Mouse (Mus musculus) midbrain, postnatal 0 days (tissue): ENCODE measurements at regions not wholly inside any gene's neighbourhood (a gene's known extent, or its start where the extent isn't known, plus 50 kb on each side); places are given as distances from the start of the nearest gene placed in this dataset.

Source experiments
- ATAC-seq: fragments of 200-750 bp; cut with Nextera tagmentation; 2 replicates; pipeline ENCODE4 v1.8.0; 2017; ENCODE audit warnings: moderate number of reproducible peaks, mild to moderate bottlenecking, moderate TSS enrichment, moderate library complexity; ENCODE audit not compliant: low FRiP score
- DNase-seq: peaks from one replicate; pipeline ENCODE4 v3.0.0-alpha.2; 2015; ENCODE audit warnings: low spot score
- H3K27ac ChIP-seq: fragments of 300-500 bp; sonication (generic); 2 replicates; pipeline ENCODE4 v1.5.1; 2014; ENCODE audit warnings: low read depth, mild to moderate bottlenecking, low read length, mixed read lengths
- H3K27me3 ChIP-seq: fragments of 300-500 bp; sonication (generic); 2 replicates; pipeline ENCODE4 v1.6.1; 2014; ENCODE audit warnings: low read length, control low read depth, mixed read lengths; ENCODE audit not compliant: insufficient read depth
- H3K36me3 ChIP-seq: fragments of 300-500 bp; sonication (generic); 2 replicates; pipeline ENCODE4 v1.6.1; 2014; ENCODE audit warnings: low read length, control low read depth, mixed read lengths; ENCODE audit not compliant: insufficient read depth
- H3K4me1 ChIP-seq: fragments of 300-500 bp; sonication (generic); 2 replicates; pipeline ENCODE4 v1.6.1; 2014; ENCODE audit warnings: mild to moderate bottlenecking, control low read depth, antibody characterized with exemption, low read length, mixed read lengths; ENCODE audit not compliant: insufficient read depth
- H3K4me2 ChIP-seq: fragments of 300-500 bp; sonication (generic); 2 replicates; pipeline ENCODE4 v1.6.1; 2014; ENCODE audit warnings: low read depth, mild to moderate bottlenecking, low read length, mixed read lengths; ENCODE audit not compliant: poor library complexity, severe bottlenecking
- H3K4me3 ChIP-seq: fragments of 300-500 bp; sonication (generic); 2 replicates; pipeline ENCODE4 v1.5.1; 2014; ENCODE audit warnings: low read depth, mild to moderate bottlenecking, low read length, moderate library complexity
- H3K9ac ChIP-seq: fragments of 300-500 bp; sonication (generic); replicated peaks from 2 replicates; pipeline ENCODE4 v1.6.1; 2014; ENCODE audit warnings: mild to moderate bottlenecking, low read length, moderate library complexity, mixed read lengths; ENCODE audit not compliant: poor library complexity, severe bottlenecking
- H3K9me3 ChIP-seq: fragments of 300-500 bp; sonication (generic); 2 replicates; pipeline ENCODE4 v1.6.1; 2016; ENCODE audit warnings: low read length, control low read depth
- CTCF ChIP-seq: IDR thresholded peaks from 2 replicates; pipeline ENCODE4 v1.5.1; 2016; ENCODE audit warnings: antibody characterized with exemption, mild to moderate bottlenecking
- WGBS: fragments of 180-500 bp; shearing (Covaris S2); extraction: QIAGEN DNeasy Blood & Tissue Kit; methylation state at CpG from one replicate; pipeline ENCODE4 v1.1.7; 2014; 5-methylcytosine and 5-hydroxymethylcytosine counted together

DNA sequence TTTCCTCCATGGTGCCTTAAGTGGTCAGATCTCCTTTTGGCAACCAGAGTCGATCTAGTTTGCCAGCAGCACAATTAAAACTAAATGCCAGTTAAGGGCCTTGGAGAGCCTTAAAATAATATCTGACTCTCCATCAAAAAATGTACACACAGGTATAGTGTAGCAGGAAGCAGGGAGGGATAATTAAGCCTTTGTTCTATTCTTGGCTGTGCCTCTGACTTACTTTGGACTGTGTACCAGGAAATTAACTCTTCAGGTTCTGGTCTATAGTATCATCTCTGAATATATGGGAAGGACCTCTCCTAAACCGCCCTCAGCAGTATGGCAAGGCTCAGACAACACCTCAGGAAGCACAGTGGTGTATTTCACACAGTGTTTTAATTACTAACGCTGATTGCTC is 133.0 kb downstream of the Erv3 start:
- ATAC-seq (no peak), DNase-seq (no peak)
- Histone ChIP-seq H3K36me3 (no peaks in the 10 kb centered on the region), H3K9me3 (peaks cover 5% of the 10 kb centered on the region; the same call in 1 of the 2 replicates), H3K4me1 (no peaks in the 10 kb centered on the region), H3K9ac (no peak overlapping the region), H3K27ac (no peak overlapping the region), H3K27me3 (no peaks in the 10 kb centered on the region), H3K4me3 (no peak overlapping the region), H3K4me2 (no peak overlapping the region)
- no peak for TF ChIP-seq CTCF
- WGBS = 87% methylated on average over 3 of the region's 3 CpGs

DNA sequence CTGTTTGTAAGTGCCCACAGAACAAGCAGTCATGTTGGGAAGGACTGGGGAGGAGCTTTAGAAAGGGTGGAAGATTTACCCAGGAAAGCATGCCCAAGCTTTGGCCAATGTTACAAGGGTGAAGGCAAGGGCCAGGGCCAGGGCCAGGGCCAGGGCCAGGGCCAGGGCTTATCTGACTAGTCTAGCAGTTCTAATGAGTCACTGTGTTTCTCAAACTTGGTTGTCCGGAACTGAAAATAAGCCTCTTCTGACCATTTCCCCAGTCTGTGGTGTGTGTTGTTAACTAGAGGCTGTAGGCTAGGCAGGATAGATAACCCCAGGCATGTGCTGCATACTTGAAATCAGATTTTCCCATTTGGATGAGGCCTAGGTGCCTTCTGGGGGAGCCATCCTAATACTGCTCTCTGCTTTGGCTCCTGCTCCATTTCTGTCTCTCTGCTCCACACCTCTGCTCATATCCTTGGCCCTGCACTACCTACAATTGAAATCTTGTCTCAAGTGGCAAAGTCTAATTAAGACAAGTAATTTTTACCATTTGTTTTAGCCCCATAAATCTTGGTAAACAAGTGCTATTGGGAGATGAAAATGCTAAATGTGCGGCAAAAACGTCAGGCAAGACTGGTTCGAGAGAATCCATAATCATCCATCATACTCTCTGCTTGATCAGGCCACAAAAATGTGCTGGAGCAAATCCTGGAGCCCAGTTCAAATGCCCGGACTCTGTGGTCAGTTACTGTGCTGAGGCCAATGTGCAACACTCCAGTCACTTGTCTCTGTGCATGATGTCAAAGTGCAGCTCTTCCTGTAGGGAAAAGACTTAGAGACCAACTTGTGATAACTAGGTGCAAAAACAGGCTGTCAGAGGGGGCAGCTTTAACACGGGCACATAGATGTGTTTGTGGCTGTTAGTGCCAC is 137.7 kb downstream of the Erv3 start:
- Histone ChIP-seq H3K36me3 (no peaks in the 10 kb centered on the region), H3K4me2 (no peak overlapping the region), H3K9ac (no peak overlapping the region), H3K27me3 (no peaks in the 10 kb centered on the region), H3K4me3 (no peak overlapping the region), H3K9me3 (peaks cover 5% of the 10 kb centered on the region; the same call in 1 of the 2 replicates), H3K4me1 (no peaks in the 10 kb centered on the region), H3K27ac (no peak overlapping the region)
- ATAC-seq (no peak), DNase-seq (no peak)
- TF ChIP-seq CTCF = no peak
- WGBS = 91% methylated on average over 6 of the region's 6 CpGs

DNA sequence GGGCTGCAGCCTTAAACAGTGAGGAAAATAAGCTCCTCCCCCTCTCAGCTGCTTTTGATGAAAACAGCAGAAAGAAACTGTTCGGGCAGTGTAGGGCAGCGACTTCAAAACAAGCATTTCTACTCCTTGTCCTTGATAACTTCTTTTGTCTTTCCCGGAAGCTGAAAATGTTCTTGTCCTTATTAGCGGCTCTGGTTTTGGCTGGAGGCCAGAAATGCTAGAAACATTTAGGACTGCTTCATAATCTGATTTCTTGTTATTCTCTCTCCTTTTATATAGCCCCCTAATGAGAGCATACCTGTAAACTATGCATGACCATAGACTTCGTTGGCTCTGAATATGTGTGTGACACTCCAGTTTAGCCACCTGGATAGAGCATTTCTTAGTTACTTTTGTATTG is 142.0 kb downstream of the Erv3 start:
- DNase-seq (no peak), ATAC-seq (no peak)
- no peak overlapping the region for H3K27ac ChIP-seq
- H3K9ac ChIP-seq = no peak overlapping the region
- H3K4me1 ChIP-seq = no peaks in the 10 kb centered on the region
- H3K27me3 ChIP-seq = no peaks in the 10 kb centered on the region
- no peaks in the 10 kb centered on the region for H3K9me3 ChIP-seq
- H3K4me2 ChIP-seq = no peak overlapping the region
- no peak for TF ChIP-seq CTCF
- WGBS = 75% methylated on average over 5 of the region's 5 CpGs
- no peaks in the 10 kb centered on the region for H3K36me3 ChIP-seq
- H3K4me3 ChIP-seq = no peak overlapping the region

DNA sequence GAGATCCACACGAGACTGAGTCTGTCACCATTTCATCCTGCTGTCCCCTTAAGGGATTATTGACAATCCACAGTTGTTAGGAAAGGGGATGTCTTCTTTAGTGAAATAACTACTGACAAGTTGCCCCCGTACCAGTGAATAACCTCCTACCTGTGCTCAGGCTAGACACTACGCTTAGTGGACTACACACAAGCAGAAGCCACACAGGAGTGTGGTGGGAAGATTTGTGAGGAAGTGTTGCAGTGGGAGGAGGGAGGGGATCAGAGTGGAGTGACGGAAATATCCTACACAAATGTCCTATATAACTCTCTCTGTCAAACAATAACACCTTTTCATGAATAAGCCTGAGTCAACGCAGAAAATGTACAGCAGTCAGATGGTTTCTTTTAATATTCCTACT is 142.7 kb downstream of the Erv3 start:
- WGBS = 89% methylated on average over 5 of the region's 5 CpGs

DNA sequence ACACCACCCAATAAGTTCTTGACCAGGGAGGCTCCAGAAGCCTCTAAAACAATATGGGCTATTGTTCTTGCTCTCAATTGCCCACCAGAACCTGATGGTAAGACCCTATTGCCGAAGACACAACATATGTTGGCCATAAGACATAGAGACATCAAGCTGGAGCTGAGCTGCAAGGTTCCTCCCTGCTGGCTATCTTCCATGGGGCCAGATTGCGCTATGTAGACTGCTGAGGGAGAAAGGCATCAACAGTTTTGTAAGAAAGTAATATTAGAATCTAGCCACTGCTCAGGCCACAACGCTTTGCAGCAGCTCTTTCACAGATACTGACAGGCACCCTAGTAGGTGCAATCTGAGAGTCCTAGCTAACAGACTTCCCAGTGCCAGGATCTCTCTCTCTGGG is 144.2 kb downstream of the Erv3 start:
- no peak overlapping the region for H3K9ac ChIP-seq
- WGBS = 92% methylated on average over 3 of the region's 3 CpGs

More for the DNA sequence above, 142.7 kb downstream of the Erv3 start:
- Histone ChIP-seq H3K4me2 (no peak overlapping the region), H3K4me1 (no peaks in the 10 kb centered on the region), H3K36me3 (no peaks in the 10 kb centered on the region), H3K9me3 (no peaks in the 10 kb centered on the region), H3K27me3 (no peaks in the 10 kb centered on the region), H3K27ac (no peak overlapping the region), H3K4me3 (no peak overlapping the region), H3K9ac (no peak overlapping the region)
- ATAC-seq (no peak), DNase-seq (no peak)
- TF ChIP-seq CTCF = no peak

DNA sequence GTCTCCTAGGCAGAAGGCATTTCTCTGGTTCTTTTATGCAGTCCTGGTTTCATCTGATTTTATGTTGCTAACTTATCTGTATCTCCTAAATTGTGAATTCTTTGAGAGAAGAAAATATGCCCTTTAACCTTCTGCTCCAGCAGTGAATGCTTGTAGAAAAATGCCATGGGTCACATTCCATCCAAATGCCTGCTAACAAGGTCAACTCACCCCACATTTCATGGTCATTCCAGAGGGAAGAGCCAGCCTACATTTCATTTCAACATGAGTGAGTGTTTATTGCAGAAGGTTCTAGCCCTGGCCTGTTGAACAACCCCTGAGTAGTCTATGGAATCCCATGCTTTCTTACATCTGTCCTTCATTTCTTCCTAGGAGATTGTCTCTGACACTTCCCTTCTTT is 147.7 kb downstream of the Erv3 start:
- Histone ChIP-seq H3K4me3 (no peak overlapping the region), H3K27ac (no peak overlapping the region), H3K36me3 (no peaks in the 10 kb centered on the region), H3K4me2 (no peak overlapping the region), H3K27me3 (no peaks in the 10 kb centered on the region), H3K4me1 (no peaks in the 10 kb centered on the region), H3K9me3 (no peaks in the 10 kb centered on the region), H3K9ac (no peak overlapping the region)
- TF ChIP-seq CTCF = no peak
- no peak for ATAC-seq
- DNase-seq = no peak

More for the DNA sequence above, 144.2 kb downstream of the Erv3 start:
- Histone ChIP-seq H3K27me3 (no peaks in the 10 kb centered on the region), H3K4me3 (no peak overlapping the region), H3K4me2 (no peak overlapping the region), H3K36me3 (no peaks in the 10 kb centered on the region), H3K9me3 (no peaks in the 10 kb centered on the region), H3K27ac (no peak overlapping the region), H3K4me1 (no peaks in the 10 kb centered on the region)
- TF ChIP-seq CTCF = no peak
- ATAC-seq (no peak), DNase-seq (no peak)
